Mouse (Mus musculus) liver, postnatal 0 days (tissue): Measurements from ENCODE around the gene Hmcn1.

Source experiments
- CTCF ChIP-seq: sonication (generic); IDR thresholded peaks from 2 replicates; pipeline ENCODE4 v1.5.1; 2016; ENCODE audit warnings: antibody characterized with exemption, low read depth
- EP300 ChIP-seq: IDR thresholded peaks from 2 replicates; pipeline ENCODE4 v1.6.1; 2016; ENCODE audit warnings: antibody characterized with exemption, low read depth, mild to moderate bottlenecking

- TF ChIP-seq CTCF: no peak
- no peak for TF ChIP-seq EP300
Measured at GRCm38 (mm10) chr1:150992711-150993161, 499 bp downstream of the Hmcn1 start.
